Mouse (Mus musculus) v-Abl transformed pro-B cells (cell line): ENCODE measurements around the gene Lzts3.
"Not testable (repeated sequence)": the region's sequence is repeated elsewhere in the genome, so short reads cannot be mapped to it uniquely, and the experiment has no call there.

Source experiments
- in situ Hi-C, 2 experiments: fragments of 400-800 bp; cut with MboI; formaldehyde crosslinking; loops; one replicate each; pipeline ENCODE4 v1.15.1; 2025; ENCODE audit not compliant: unreplicated experiment in 2 of 2

Gene Lzts3

GRCm38 (mm10) chr2:130642684-130643369 is at the start of gene Lzts3:
Gene Lzts3 (minus strand): TSS chr2:130642803.
- in situ Hi-C loops = no loop called here

- in situ Hi-C loops = no loop called here
These were observed 46.4 kb upstream of the Lzts3 start for GRCm38 (mm10) chr2:130689011-130689410.

- in situ Hi-C loops = no loop called here
These were observed 42.8 kb upstream of the Lzts3 start for GRCm38 (mm10) chr2:130685426-130685825.

- in situ Hi-C loops = no loop called here
These were observed 38.9 kb upstream of the Lzts3 start for GRCm38 (mm10) chr2:130681531-130681930.

GRCm38 (mm10) chr2:130679899-130680298 is 37.3 kb upstream of the Lzts3 start:
- in situ Hi-C loops = loop anchor here in 1 of 2 experiments (5.0 kb wide), 1 partner anchor 32 kb away; no protein-coding TSS in a partner anchor

GRCm38 (mm10) chr2:130679154-130679553 is 36.6 kb upstream of the Lzts3 start:
- in situ Hi-C loops = loop anchor here in 1 of 2 experiments (5.0 kb wide), 1 partner anchor 33 kb away; no protein-coding TSS in a partner anchor

GRCm38 (mm10) chr2:130677211-130677610 is 34.6 kb upstream of the Lzts3 start:
- in situ Hi-C loops = loop anchor here in 1 of 2 experiments (5.0 kb wide), 1 partner anchor 35 kb away; no protein-coding TSS in a partner anchor

- in situ Hi-C loops = loop anchor here (5.0 to 10.0 kb wide), 4 partner anchors 35 to 243 kb away; partner anchors contain the start of genes Fastkd5 (in 1 of the 2), Pced1a (in 1 of the 2), Ubox5 (in 1 of the 2) and Vps16 (in 1 of the 2)
These were observed 25.0 kb upstream of the Lzts3 start, which contains the start of gene Itpa for GRCm38 (mm10) chr2:130667559-130667958. Gene Itpa (plus strand): TSS chr2:130667610.

GRCm38 (mm10) chr2:130664102-130664701 is 21.6 kb upstream of the Lzts3 start, which contains the start of gene Ddrgk1:
Gene Ddrgk1 (minus strand): TSS chr2:130664659.
- in situ Hi-C loops = loop anchor here (10.0 kb wide), 2 partner anchors 101 to 239 kb away; partner anchors contain the start of genes Pced1a (in 1 of the 2) and Vps16 (in 1 of the 2)

GRCm38 (mm10) chr2:130663342-130663741 is 20.7 kb upstream of the Lzts3 start:
- in situ Hi-C loops = loop anchor here (10.0 kb wide), 2 partner anchors 101 to 239 kb away; partner anchors contain the start of genes Pced1a (in 1 of the 2) and Vps16 (in 1 of the 2)

- in situ Hi-C loops = no loop called here
These were observed 15.9 kb upstream of the Lzts3 start for GRCm38 (mm10) chr2:130658530-130658929.

- in situ Hi-C loops = no loop called here
These were observed 14.9 kb upstream of the Lzts3 start for GRCm38 (mm10) chr2:130657541-130657940.

GRCm38 (mm10) chr2:130656536-130656935 is 13.9 kb upstream of the Lzts3 start:
- in situ Hi-C loops = no loop called here

- in situ Hi-C loops = no loop called here
These were observed 13.2 kb upstream of the Lzts3 start for GRCm38 (mm10) chr2:130655660-130656339.

GRCm38 (mm10) chr2:130653760-130654159 is 11.2 kb upstream of the Lzts3 start:
- in situ Hi-C loops = no loop called here

GRCm38 (mm10) chr2:130653303-130653702 is 10.7 kb upstream of the Lzts3 start:
- in situ Hi-C loops = no loop called here

- in situ Hi-C loops = not testable (repeated sequence)
These were observed 6.4 kb upstream of the Lzts3 start for GRCm38 (mm10) chr2:130649028-130649427.

GRCm38 (mm10) chr2:130645198-130645597 is 2.6 kb upstream of the Lzts3 start:
- in situ Hi-C loops = no loop called here

- in situ Hi-C loops = no loop called here
These were observed 374 bp downstream of the Lzts3 start for GRCm38 (mm10) chr2:130642197-130642660.

- in situ Hi-C loops = no loop called here
These were observed 1.1 kb downstream of the Lzts3 start for GRCm38 (mm10) chr2:130641351-130642025.
